Mouse (Mus musculus) skeletal muscle tissue, adult 2 months (tissue): Measurements from ENCODE around the gene Trnt1.

Experiments used
- DNase-seq: peaks from one replicate; pipeline ENCODE4 v3.0.0-alpha.2; 2012; ENCODE audit warnings: low read depth, low spot score

Trnt1 gene

GRCm38 (mm10) chr6:106787138-106787537 lies 18.2 kb downstream of the Trnt1 start:
- no peak for DNase-seq

GRCm38 (mm10) chr6:106791429-106791828 lies 22.5 kb downstream of the Trnt1 start:
- DNase-seq = no peak

- no peak for DNase-seq
These were observed 23.6 kb downstream of the Trnt1 start for GRCm38 (mm10) chr6:106792486-106792885.

GRCm38 (mm10) chr6:106793088-106793487 lies 24.2 kb downstream of the Trnt1 start:
- no peak for DNase-seq

GRCm38 (mm10) chr6:106793621-106794020 lies 24.7 kb downstream of the Trnt1 start:
- no peak for DNase-seq

- no peak for DNase-seq
These were observed 25.3 kb downstream of the Trnt1 start for GRCm38 (mm10) chr6:106794094-106794814.

GRCm38 (mm10) chr6:106799333-106800226 lies 30.7 kb downstream of the Trnt1 start, which contains the start of gene Crbn:
TSS of gene Crbn (minus strand) at chr6:106800077.
- peak; percentile 77 for DNase-seq

- DNase-seq = no peak
These were observed 31.3 kb downstream of the Trnt1 start for GRCm38 (mm10) chr6:106800227-106800557.

GRCm38 (mm10) chr6:106804904-106805303 lies 36.0 kb downstream of the Trnt1 start:
- no peak for DNase-seq

- DNase-seq = no peak
These were observed 40.2 kb downstream of the Trnt1 start for GRCm38 (mm10) chr6:106809161-106809560.

GRCm38 (mm10) chr6:106810686-106811085 lies 41.8 kb downstream of the Trnt1 start:
- DNase-seq = no peak

GRCm38 (mm10) chr6:106819246-106819645 lies 50.3 kb downstream of the Trnt1 start:
- no peak for DNase-seq

GRCm38 (mm10) chr6:106819906-106820305 lies 51.0 kb downstream of the Trnt1 start:
- no peak for DNase-seq

GRCm38 (mm10) chr6:106820566-106820965 lies 51.6 kb downstream of the Trnt1 start:
- DNase-seq = no peak

GRCm38 (mm10) chr6:106822329-106822728 lies 53.4 kb downstream of the Trnt1 start:
- DNase-seq = no peak
